Mouse (Mus musculus) spleen, postnatal 10 days (tissue): ENCODE measurements around the gene ccdc198.

Experiments used
- DNase-seq, 2 experiments: peaks; one replicate each; pipeline ENCODE4 v3.0.0; 2021 to 2022; ENCODE audit warnings: low spot score in 2 of 2

ccdc198 gene

DNA sequence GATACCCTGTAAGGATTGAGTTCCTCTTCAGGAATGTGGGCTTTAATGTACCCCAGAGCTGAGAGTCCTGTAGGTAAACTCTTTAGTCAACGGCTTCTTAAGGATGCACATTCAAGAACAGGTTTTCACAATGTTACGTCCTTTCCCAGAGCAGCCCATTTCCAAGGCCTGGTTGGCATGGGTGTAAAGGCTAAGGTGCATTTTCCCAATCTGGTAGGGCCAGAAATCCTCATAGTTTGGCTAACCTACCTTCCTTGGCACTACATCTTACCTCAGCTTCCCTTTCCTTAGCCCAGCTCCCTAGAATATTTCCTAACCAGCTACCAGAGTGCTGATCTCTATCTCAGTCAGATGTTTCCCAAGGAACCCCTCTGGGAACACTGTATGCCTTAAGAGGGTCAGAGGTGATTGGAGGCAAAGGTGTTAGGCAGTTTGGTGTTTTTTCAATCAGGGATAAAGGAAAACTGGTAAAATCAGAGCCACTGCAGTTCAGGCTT is 48.2 kb downstream of the ccdc198 start:
- DNase-seq = no peak

DNA sequence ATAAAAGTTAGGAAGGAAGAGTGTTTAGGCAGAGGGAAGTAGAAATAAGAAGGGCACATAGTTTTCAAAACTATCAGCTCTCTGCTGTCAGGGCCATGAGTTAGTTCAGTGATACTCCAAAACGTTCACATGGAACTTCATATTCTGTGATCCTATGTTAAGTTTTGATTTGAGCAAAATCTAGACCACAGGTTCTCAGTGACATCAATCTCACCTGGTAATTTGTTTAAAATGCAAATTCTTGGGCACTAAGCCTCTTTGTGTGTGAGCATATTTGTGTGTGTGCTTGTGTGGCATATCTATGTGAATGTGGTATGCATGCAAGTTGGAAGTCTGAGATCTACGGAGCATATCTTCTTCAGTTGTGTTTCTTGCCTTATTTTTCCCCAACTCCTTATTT is 59.0 kb downstream of the ccdc198 start:
- no peak for DNase-seq

DNA sequence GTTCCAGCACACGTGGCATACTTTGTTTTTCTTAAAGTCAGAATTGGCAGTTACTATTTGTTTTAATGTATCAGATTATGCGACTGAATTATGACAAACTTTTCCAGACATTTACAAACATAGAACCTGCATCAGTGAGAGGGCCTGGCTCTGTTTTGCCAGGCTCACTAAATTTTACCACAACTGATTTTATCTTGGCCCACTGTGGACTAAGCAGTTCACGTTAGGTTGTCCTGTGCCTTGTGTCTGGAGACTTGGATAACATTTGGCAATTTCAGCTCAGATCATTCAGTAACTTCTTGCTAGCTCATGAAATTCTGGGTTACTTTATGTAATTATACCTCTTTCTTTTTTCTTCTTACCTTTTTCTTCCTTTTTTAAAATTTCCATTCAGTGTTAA is 65.5 kb downstream of the ccdc198 start:
- no peak for DNase-seq

DNA sequence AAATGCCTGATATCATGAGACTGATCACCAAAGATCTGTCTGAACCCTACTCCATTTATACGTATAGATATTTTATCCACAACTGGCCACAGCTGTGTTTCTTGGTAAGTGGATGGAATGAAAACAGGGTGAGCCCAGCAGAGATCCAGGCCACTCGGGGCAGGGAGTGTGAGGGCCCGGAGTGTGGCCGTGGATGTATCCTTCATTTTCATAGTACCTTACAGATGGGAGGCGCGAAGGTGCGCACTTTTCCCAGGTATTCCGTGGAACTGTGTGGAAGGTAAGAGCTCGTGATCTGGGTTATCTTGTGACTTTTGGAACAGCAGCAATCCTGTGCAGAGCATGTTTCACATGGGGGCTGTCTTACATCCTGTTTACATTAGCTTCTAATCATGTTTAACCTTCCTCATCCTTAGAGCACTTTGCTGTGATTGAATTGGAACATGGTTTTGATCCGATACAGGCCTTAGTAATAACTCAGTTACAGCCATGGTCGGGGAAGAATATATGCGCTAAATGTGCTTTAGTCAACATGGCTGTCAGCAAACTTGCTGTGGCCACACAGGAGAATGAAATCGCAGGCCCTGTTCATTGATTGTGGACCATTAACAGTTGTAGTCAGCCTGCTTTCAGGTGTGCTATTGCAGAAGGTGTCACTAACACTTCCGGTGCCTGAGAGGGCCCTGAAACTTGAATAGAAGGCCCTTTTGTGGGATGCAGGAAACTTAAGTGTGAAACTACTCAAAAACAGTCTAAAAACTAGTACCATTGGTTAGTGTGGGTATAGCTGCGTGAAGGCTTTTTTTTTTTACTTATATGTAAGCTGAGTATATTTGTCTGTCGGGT is 71.8 kb downstream of the ccdc198 start:
- peak in 1 of 2 experiments; percentile 20 for DNase-seq

DNA sequence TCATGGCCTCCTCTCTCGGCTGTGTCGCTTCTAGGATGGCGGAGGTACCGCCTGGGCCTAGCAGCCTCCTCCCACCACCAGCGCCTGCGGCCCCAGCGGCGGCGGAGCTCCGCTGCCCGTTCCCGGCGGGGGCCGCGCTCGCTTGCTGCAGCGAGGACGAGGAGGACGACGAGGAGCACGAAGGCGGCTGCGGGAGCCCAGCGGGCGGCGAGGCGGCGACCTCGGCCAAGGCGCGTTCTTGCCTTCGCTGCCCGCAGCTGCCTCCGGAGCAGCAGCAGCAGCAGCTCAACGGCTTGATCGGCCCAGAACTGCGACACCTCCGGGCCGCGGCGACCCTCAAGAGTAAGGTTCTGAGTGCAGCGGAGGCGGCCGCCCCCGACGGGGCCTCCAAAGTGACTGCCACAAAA is 72.7 kb downstream of the ccdc198 start:
- peak; percentile 71 to 74 for DNase-seq

DNA sequence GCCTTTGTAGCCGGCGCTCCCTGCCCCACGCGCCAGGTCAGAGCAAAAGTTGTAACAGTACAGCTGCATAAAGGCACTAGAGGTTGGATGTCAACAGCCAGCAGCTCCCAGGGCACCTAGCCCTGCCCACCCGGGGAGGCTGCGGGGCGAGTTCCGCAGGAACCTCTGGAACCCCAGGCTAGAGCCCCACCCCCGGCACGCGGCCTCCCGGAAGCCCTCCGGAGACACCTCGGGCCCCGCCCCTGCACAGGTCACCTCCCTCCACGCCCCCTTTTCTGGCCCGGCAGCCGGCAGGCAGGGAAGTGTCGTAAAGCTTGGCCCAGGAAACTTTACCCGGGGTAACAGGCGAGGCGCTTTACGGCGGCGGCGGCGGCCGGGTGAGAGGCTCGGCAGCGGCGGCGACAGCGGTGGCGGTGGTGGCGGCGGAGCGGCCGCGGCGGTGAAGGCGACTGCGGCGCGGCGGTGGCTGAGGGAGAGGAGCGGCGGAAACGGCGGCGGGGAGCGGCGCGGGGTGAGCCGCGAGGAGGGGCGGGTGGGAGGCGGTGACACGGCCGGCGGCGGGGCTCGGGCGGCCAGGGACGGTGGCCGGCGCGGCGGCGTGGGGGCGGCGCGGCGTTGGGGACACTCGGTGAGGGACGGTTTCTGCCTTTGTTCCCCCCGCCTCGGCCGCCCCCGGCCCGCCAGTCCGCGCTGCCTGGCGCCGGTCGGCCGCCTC is 73.2 kb downstream of the ccdc198 start, which contains the start of gene Naa30:
Naa30 (plus strand) TSS at position 360 of the 715 bp plus-strand sequence.
- peak; percentile 93 to 98 for DNase-seq

DNA sequence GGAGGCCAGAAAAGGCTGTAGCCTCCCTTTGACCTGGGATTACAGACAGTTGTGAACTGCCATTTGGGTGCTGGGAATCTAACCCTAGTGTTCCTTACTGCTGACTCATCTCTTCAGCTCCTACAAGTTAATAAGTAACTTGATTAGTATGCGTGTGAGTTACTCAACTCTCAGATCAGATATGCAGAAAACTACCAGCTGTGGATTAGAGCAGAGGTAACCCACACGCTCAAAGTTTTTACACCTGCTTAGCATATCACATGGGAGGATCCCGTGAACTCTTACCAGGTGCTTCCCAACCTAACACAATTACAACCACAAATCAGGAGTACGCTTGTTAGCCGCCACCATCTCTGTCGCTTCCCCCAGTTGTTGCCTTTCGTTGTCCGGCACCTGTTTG is 74.0 kb downstream of the ccdc198 start:
- peak; percentile 7 to 20 for DNase-seq
